Mouse (Mus musculus) intestine, embryonic 16.5 days (tissue): ENCODE measurements around the gene Tgif1. TPM values are rescaled to one million over a fixed set of nuclear protein-coding genes. Genes with fewer than 3 reads are reported as not detected.
A peak's percentile ranks its signal among the peaks of the same experiment; 100 is the strongest.

ENCODE experiments used
- ATAC-seq: fragments of 200-750 bp; cut with Nextera tagmentation; 2 replicates; pipeline ENCODE4 v1.8.0; 2017; ENCODE audit warnings: moderate TSS enrichment, moderate library complexity
- H3K27ac ChIP-seq: fragments of 300-500 bp; sonication (generic); 2 replicates; pipeline ENCODE4 v1.5.1; 2014; ENCODE audit warnings: mild to moderate bottlenecking, low read length
- H3K27me3 ChIP-seq: fragments of 300-500 bp; sonication (generic); replicated peaks from 2 replicates; pipeline ENCODE4 v1.6.1; 2014; ENCODE audit warnings: low read length, control low read depth, mixed read lengths; ENCODE audit not compliant: control insufficient read depth, insufficient read depth
- H3K36me3 ChIP-seq: fragments of 300-500 bp; sonication (generic); 2 replicates; pipeline ENCODE4 v1.6.1; 2014; ENCODE audit warnings: low read length, control low read depth; ENCODE audit not compliant: control insufficient read depth, insufficient read depth
- H3K4me1 ChIP-seq: fragments of 300-500 bp; sonication (generic); 2 replicates; pipeline ENCODE4 v1.6.1; 2014; ENCODE audit warnings: low read length, control low read depth, mixed read lengths; ENCODE audit not compliant: control insufficient read depth, insufficient read depth
- H3K4me2 ChIP-seq: fragments of 300-500 bp; sonication (generic); 2 replicates; pipeline ENCODE4 v1.6.1; 2014; ENCODE audit warnings: low read depth, low read length, control low read depth
- H3K4me3 ChIP-seq: fragments of 300-500 bp; sonication (generic); 2 replicates; pipeline ENCODE4 v1.5.1; 2014; ENCODE audit warnings: mild to moderate bottlenecking, low read length
- H3K9ac ChIP-seq: fragments of 300-500 bp; sonication (generic); 2 replicates; pipeline ENCODE4 v1.6.1; 2014; ENCODE audit warnings: low read depth, low read length
- H3K9me3 ChIP-seq: fragments of 300-500 bp; sonication (generic); 2 replicates; pipeline ENCODE4 v1.6.1; 2016; ENCODE audit warnings: low read length, control low read depth; ENCODE audit not compliant: control insufficient read depth
- WGBS: fragments of 180-500 bp; shearing (Covaris S2); extraction: QIAGEN DNeasy Blood & Tissue Kit; methylation state at CpG from one replicate; pipeline ENCODE4 v1.1.7; 2014; 5-methylcytosine and 5-hydroxymethylcytosine counted together
- polyA plus RNA-seq: library from polyadenylated mRNA; unstranded; fragments of >200 nt; fragmentation: Nextera tagmentation; extraction: Ambion mirVana; gene quantifications from 2 replicates; pipeline ENCODE4 v1.2.1, GENCODE M21; 2015

The Tgif1 gene
- polyA plus RNA-seq, 1 experiment from 2014 or later: 43.5 TPM

- no peaks in the 10 kb centered on the region for H3K9me3 ChIP-seq
- no peak for ATAC-seq
- H3K9ac ChIP-seq: peak overlapping the region; percentile 91
- H3K4me2 ChIP-seq: peak overlapping the region; percentile 97
- no peaks in the 10 kb centered on the region for H3K36me3 ChIP-seq
- 25% methylated on average over 6 of the region's 6 CpGs for WGBS
- H3K27ac ChIP-seq: peak overlapping the region; percentile 99
- peak overlapping the region; percentile 72 for H3K4me3 ChIP-seq
- peaks cover 7% of the 10 kb centered on the region; the same call in 1 of the 2 replicates for H3K4me1 ChIP-seq
- H3K27me3 ChIP-seq: no peaks in the 10 kb centered on the region
Observed at GRCm38 (mm10) chr17:70854021-70854420, 675 bp upstream of the Tgif1 start.

GRCm38 (mm10) chr17:70852686-70853386 is 510 bp downstream of the Tgif1 start:
- Histone ChIP-seq H3K9ac (peak overlapping the region; percentile 91), H3K9me3 (no peaks in the 10 kb centered on the region), H3K27ac (peak overlapping the region; percentile 99), H3K27me3 (no peaks in the 10 kb centered on the region), H3K4me3 (peak overlapping the region; percentile 72), H3K4me2 (peak overlapping the region; percentile 97), H3K4me1 (peaks cover 7% of the 10 kb centered on the region; the same call in 1 of the 2 replicates), H3K36me3 (no peaks in the 10 kb centered on the region)
- WGBS: under 1% methylated on average over 51 of the region's 51 CpGs
- ATAC-seq: peak; percentile 54

DNA sequence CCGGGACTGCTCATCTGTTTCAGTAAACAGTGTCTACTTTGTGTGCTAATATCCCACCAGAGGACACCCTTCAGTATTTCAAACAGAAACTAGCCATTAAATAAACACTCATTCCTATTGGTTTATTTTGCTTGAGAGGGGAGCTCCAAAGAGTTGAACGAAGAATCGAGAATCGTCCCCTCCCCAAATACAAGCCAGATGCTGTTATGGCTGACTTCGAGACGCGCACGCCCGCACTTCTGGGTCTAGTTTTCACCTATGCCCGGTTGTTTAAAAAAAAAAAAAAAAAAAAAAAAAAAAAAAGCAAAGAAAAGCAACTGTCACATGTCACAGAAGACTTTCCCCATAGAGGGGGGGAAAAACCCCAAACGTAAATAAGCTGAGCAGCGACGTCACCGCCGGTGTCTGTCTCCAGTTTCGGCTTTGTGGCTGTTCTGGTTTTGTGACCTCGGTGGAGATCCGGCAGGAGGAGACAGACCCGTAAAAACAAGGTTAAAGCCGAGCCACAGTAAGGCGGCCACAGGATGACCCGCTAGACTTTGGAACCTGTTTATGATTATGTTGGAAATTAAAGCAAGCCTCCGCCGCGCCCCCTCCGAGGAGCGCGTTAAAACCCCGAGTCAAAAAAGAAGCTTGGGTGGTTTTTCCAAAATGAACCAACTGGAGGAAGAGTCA is 1.2 kb downstream of the Tgif1 start:
- peak; percentile 13; the same call in 1 of the 2 replicates for ATAC-seq
- H3K27me3 ChIP-seq: no peaks in the 10 kb centered on the region

GRCm38 (mm10) chr17:70850996-70851991 is 2.1 kb downstream of the Tgif1 start:
- ATAC-seq: peak; percentile 60
- peak overlapping the region; percentile 99 for H3K27ac ChIP-seq
- WGBS: under 1% methylated on average over 54 of the region's 54 CpGs

More for the DNA sequence above, 1.2 kb downstream of the Tgif1 start:
- H3K4me2 ChIP-seq: peak overlapping the region; percentile 97
- WGBS: under 1% methylated on average over 29 of the region's 29 CpGs
- H3K4me3 ChIP-seq: peak overlapping the region; percentile 72
- peaks cover 4% of the 10 kb centered on the region; the same call in 1 of the 2 replicates for H3K4me1 ChIP-seq
- H3K36me3 ChIP-seq: no peaks in the 10 kb centered on the region
- peak overlapping the region; percentile 99 for H3K27ac ChIP-seq
- H3K9me3 ChIP-seq: no peaks in the 10 kb centered on the region
- H3K9ac ChIP-seq: peak overlapping the region; percentile 91

DNA sequence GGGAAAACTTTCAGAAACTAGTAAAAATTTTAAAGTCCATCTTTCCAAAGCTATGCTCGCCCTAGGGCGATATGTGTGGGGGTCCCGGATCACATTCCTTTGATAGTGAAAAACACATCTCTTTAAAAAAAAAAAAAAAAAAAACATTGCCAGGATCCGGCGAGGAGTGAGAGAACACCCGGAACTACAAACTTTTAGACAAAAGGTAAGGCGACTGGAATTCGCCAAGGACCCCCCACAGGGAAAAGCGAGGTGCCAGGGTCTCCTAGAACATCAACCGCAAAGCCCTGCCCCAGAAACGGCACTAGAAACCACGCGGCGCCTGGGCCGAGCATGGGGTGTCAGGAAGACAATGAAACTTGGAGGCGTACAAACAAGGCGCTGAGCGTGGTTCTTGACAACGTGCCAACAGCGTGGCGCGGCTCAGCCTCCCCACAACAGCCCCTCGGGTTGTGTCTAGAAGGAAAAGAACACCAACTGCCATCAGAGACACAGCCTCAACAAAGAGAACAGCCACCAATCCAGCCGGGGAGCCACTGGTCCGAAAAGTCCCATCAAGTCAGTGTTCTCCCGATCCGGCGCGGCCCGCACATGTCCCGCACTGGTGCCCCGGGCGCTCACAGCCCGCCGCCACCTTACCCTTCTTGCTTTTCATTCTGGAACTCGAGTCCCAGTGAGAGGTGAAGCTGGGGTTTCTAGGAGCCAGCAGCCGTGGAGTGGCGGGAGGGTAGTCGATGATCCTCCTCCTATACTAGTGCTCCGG is 2.9 kb downstream of the Tgif1 start:
- no peaks in the 10 kb centered on the region for H3K9me3 ChIP-seq
- peak overlapping the region; percentile 72 for H3K4me3 ChIP-seq
- under 1% methylated on average over 40 of the region's 40 CpGs for WGBS
- ATAC-seq: peak; percentile 7
- H3K27me3 ChIP-seq: no peaks in the 10 kb centered on the region
- peak overlapping the region; percentile 97 for H3K4me2 ChIP-seq
- peak overlapping the region; percentile 99 for H3K27ac ChIP-seq
- H3K36me3 ChIP-seq: no peaks in the 10 kb centered on the region
- H3K4me1 ChIP-seq: peaks cover 11% of the 10 kb centered on the region
- peak overlapping the region; percentile 91 for H3K9ac ChIP-seq

More at GRCm38 (mm10) chr17:70850996-70851991, 2.1 kb downstream of the Tgif1 start:
- no peaks in the 10 kb centered on the region for H3K36me3 ChIP-seq
- peak overlapping the region; percentile 97 for H3K4me2 ChIP-seq
- H3K9me3 ChIP-seq: no peaks in the 10 kb centered on the region
- H3K4me3 ChIP-seq: peak overlapping the region; percentile 72
- peak overlapping the region; percentile 91 for H3K9ac ChIP-seq
- peaks cover 6% of the 10 kb centered on the region for H3K4me1 ChIP-seq
- no peaks in the 10 kb centered on the region for H3K27me3 ChIP-seq

GRCm38 (mm10) chr17:70849399-70850232 is 3.7 kb downstream of the Tgif1 start:
- Histone ChIP-seq H3K9me3 (no peaks in the 10 kb centered on the region), H3K4me2 (peak overlapping the region; percentile 97), H3K36me3 (0 out of 2 replicates have a peak, but pooled peaks cover 3% of the 10 kb centered on the region), H3K4me1 (peaks cover 18% of the 10 kb centered on the region), H3K27ac (peak overlapping the region; percentile 99), H3K9ac (peak overlapping the region; percentile 91), H3K4me3 (peak overlapping the region; percentile 72), H3K27me3 (no peaks in the 10 kb centered on the region)
- under 1% methylated on average over 33 of the region's 33 CpGs for WGBS
- ATAC-seq: no peak

DNA sequence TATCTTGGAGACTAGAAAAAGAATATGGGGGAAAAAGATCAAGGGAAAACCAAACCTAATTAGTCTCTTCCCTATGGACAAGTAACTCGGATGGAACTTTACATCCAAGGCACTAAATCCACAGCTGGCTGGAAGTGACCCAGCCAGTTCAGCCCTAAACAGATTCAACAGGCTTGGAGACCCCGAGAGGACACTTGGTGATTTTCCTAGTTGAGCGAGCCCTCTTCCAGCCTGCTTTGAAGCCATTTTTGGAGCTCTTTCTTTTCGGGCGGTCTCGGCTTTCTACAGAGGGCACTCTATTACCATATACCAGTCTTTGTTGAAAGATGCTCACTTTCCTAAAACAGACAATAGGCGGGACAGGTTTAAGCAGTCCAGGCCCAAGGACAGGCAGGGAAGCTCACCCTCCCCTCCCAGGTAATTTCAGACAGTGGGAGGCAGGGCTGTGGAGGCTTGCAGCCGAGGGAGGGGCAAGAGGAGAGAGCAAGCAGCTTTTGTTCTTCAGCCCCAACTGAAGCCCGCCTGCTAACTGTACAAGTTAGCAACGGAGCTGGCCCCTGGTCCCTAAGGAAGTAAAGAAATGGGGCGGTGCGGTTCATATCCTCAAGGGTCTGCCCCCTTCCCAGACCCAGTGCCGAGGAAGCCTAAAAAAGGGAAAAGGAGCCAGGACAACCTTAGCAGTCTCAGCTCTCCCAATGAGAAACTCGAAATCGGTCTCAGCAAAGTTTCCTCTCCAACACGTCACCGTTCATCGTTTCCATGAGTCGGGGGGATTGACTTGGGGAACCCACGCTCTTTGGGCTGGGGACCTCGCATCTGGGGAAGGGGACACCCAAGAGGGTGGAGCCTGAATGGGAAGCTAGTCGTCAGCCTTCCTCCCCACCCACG is 4.6 kb downstream of the Tgif1 start:
- no peaks in the 10 kb centered on the region for H3K27me3 ChIP-seq
- H3K9ac ChIP-seq: peak overlapping the region; percentile 91
- peak overlapping the region; percentile 99 for H3K27ac ChIP-seq
- H3K36me3 ChIP-seq: 0 out of 2 replicates have a peak, but pooled peaks cover 3% of the 10 kb centered on the region
- WGBS: under 1% methylated on average over 23 of the region's 23 CpGs
- H3K4me2 ChIP-seq: peak overlapping the region; percentile 97
- peaks cover 18% of the 10 kb centered on the region for H3K4me1 ChIP-seq
- peak; percentile 7 for ATAC-seq
- H3K9me3 ChIP-seq: no peaks in the 10 kb centered on the region
- H3K4me3 ChIP-seq: peak overlapping the region; percentile 72
